Mouse (Mus musculus) right cerebral cortex, postnatal 36 days (tissue): ENCODE results near the gene Adtrp.

Experiments
- DNase-seq, 2 experiments: peaks; one replicate each; pipeline ENCODE4 v3.0.0; 2022; ENCODE audit warnings: low spot score in 2 of 2, mixed read lengths in 1 of 2

The Adtrp gene

DNA sequence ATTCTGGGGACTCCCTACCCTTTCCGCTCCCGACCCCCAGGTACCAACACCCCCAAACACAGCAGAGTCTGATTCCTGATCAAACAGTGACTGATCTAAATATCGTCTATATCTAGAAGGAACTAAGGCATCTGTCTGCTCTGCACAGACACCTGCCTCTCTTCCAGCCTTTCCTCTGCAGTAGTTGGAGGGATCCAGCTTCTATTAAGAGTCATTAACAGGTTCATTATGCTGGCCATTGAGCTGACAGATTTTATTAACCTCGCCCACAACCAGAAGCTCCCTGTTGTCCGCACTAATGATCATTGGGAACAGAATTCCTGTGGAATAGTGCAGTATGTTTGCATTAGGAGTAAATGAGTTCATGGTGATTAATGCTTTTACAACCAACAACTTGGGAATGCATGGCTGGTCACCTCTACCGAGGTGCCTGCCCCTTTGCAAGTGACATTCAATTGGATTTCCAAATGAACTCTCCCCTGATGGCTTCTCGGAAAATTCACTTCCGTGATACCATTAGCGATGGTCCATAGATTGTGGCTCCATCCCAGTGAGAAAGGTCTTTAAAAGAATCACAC is 67.8 kb downstream of the Adtrp start:
- DNase-seq: no peak

DNA sequence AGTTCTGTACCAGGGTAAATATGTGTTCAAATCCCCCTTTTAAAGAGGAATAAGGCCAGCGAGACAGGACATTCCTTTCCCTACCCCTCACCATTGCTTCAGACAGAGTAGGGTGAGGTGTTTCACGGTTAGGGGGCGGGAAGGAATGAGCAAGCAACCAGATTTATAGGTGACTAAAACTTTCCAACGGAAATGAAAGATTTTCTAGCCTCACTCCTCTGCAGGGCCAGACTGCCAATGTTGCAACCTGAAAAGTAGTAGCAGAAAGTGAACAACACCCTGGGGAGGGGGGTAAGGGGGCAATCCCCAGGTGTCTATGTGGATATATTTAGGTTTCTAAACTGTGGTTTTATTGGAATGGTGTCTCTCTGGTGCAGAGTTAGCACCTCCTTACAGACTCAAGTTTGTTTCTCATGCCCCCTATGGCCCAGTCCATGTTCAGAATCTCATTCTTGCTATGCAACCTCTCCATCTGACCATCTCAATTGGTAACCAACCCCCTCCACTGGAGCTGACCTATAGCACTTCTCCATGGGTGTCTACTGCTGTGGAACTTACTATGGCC is 73.6 kb downstream of the Adtrp start:
- no peak for DNase-seq

DNA sequence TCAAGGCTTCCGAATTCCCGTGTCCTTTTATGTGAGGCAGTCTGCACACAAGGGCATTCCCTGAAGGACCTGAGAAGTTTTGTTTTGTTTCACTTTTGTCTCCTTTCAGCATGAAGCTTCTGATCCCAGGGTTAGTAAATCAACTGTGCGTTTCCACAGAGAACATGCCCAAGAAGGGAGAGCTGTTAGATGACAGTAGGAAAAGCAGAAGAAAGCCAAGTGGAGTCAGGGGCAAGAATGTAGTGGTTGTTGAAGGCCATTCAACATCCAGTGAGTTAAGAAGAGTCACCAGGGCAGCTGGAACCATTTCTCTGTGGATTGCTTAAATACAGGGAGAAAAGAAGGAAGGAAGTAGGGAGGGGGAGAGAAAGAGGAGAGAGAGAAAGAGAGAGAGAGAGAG is 76.4 kb downstream of the Adtrp start:
- DNase-seq: no peak

DNA sequence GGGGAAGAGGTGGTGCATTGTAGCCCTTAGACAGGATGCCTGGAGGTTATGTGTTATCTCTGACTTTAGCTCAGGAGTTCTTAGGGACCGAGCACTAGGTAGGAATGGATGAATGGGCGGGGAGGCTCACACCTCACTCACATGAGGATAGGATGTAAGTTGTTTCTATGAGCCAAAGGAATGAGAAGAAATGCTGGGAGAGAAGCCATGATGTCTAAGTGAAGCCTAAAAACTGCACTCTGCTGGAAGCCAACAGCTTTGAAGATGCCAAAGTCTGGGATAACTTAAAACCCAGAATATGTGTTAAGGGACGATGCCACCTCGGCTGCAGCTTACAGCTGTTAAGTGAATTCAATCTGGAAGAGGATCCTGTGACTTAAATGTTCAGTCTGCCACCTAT is 79.5 kb downstream of the Adtrp start:
- no peak for DNase-seq

DNA sequence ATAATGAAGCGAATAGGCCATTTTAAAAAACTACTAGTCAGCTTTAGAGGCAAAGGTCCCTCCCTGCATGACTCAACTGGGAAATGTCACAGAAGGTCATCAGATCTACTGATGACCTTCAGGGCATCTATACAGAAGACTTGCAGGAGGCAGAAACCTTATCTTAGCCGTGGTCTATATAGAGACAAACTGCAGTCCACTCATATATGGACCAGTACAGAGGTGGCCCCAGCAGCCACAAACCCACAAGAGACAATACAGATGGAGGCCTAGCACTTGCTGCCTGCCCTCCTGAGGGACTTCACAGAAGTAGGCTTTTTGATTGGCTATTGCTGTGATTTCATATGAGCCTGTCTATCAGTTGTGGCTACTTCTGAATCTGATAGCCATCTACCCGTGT is 85.5 kb downstream of the Adtrp start:
- DNase-seq: no peak

DNA sequence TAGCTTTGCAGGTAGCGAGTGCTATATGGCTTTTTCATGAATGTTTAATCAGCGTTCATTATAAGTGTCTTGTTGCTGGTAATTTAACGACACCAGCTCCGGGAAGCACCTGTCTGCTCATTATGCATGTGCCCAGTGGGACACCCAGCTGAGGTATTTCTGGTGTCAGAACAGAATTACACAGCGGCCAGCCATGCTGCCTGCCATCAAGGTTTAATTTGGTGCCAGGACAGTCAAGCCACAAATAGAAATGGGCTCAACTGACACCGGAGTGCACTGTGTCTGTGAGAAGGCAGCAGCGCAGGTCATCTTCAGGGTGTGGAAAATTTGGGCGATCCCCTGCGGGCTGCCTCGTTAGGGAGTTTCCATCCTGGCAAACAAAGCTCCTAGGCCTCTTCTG is 87.0 kb downstream of the Adtrp start:
- DNase-seq: no peak

DNA sequence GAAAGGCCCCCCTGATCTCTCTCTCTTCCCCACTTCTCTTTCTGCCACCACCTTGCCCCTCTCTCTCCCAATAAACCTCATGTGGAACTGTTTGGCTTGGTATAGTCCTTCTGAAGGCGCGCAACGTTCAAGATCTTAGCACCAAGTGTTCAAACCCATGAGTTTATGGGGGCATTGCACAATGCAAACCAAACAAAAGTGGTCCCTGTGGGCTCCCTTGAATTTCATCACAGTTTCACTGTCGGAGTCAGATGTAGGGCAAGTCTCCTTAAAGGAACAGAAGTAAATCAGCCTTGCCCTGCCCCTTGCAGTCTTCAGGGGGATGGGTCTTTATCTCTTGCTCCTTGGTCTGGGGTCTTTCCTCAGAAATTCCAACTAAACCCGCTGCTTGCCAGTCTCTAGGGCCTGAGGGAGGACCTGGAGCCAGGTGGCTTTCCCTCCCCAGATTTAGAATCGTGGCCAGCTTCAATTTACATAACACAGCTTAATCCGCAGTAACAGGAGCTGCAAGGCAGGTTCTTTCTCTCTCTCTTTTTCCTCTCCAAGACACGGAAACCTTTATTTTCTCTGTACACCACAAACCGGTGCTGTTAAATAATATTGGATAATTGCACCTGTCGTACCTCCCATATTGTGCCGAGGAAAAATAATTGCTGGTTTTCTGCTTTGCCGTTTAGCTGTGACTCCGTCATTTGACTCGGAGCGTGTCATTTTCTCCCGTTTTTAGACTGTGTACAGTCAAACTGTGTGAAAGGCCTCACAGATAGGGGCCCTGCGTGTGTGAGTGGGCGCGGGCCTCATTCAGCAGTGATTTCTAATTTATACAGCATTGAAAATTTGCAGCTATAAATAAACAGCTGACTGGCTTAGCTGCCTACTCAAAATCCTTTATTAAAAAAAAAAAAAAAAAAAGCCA is 88.7 kb downstream of the Adtrp start:
- DNase-seq: peak; percentile 63 to 72

DNA sequence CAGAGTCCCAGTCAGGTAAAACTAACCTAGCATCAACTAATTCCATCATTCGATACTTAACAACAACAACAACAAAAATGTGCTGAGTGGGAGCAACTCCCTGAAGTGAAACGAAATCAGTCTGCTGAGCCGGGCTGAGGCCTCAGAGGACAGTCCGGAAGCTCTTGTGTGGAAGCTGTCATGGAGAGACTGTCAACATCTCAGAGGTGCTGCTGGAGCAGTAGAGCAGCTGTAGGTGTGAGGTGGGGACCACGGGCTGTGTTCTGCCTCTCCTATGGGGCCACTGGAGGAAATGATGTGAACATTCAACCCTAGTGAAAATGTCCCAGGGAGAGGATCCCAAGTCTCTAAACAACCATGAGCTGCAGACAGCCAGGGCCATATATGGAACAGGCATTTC is 94.4 kb downstream of the Adtrp start:
- no peak for DNase-seq

DNA sequence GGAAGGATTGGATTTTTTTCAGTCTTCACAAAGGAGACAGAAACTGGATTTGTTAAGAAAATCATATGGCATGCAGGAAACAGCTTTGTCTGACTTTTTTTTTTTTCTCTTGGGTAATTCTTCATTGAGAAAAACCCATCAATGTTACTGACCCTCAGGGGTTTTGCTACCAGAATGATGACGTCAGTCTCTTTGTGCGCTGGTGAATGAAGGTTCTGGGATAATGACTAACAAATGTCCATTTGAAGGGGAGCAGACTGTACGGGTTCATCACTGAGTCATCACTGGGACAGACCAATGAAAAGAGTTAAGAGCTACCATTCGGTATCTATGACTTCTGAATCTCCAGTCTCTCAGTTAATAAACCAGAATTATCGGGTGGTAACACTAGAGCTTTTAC is 97.0 kb downstream of the Adtrp start:
- DNase-seq: no peak

DNA sequence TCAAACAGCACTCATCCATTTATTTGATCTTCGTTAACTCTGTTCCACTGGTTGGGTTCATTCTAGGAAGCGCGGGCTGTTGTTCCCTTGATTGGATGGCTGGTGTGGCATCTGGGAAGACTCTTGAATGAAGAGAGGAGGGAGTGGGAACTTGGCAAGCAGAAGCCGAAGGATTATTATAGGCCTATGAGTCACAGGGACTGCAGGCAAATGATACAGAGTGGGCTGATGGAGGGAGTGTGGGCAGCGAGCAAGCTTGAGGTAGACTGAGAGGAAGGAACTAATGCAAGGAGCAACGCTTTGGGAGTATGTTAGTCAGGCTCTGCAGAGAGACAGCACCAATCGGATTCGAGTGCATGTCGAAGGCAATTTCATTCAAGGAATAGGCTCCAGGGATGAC is 98.6 kb downstream of the Adtrp start:
- peak; percentile 77 to 89 for DNase-seq

DNA sequence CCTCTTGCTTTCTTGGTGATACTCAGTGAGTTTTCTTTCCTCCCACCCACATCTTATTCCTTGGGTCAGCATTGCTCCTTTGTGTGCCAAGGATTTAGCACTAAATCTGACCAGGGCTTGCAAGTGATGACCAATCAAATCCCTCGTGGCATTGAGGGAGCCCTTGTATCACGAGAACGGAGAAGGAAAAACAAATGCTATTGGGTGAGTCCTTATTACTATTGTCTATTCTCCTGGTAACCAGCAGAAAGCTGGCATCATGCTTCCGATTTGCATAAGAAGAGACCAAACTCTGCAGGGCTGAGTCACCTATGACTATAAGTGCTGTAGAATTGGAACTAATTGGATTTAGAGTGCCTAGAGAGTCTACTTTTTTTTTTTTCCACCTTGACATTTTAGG is 99.8 kb downstream of the Adtrp start:
- DNase-seq: no peak

DNA sequence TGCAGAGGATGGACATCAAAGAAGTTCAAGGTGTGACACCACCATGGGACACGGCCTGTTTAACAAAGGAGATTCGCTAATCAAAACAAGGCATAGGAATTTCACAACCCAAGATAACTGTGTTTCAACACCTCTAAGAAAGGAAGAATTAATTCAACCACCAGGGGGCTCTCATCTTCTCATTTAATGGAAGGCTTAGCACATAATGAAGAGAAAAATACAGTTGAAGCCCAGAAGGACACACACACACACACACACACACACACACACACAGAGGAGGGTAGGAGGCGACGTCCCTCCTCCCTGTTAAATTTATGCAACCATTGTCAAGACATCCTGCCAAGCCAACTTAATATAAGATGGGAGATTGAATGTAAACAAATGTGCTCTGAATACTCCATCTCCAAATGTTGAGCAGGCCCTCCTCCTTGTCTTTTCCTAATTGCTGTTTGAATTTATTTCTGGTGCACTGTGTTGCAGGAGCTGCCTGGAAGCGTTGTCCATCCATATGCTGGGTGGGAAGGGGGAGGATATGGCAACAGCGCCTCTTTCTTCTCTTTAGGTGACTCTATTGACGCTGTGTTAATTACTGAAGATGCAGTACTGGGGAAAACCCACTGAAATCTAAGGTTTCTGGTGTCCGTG is 100.4 kb downstream of the Adtrp start:
- DNase-seq: peak; percentile 25 to 43

DNA sequence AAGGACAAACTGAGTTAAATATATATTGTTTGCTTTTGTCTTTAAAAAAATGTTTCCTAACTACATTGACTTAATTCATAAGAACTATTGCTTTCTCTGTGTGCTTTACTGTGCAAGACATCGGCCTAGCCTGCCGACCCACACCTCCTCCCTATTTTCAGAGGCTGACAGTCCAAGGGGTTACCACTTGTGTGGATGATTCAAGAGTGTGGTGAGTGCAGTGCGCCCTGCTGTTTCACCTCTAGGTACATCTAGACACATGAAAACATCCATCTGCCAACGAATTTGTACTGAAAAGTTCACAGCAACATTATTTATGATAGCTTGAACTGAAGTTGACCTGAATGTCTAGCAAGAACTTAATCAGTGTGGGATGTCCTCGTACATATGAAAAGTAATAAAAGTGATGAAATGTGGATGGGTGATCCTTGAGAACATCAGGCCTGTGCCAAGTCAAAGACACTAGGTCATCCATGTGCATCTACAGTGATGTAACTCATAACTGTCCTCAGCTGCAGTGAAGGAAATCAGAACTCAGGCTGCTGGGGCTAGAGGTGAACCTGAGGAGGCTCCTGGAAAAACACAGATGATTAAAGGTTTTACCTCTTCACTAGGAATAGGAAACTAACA is 106.9 kb downstream of the Adtrp start:
- no peak for DNase-seq

DNA sequence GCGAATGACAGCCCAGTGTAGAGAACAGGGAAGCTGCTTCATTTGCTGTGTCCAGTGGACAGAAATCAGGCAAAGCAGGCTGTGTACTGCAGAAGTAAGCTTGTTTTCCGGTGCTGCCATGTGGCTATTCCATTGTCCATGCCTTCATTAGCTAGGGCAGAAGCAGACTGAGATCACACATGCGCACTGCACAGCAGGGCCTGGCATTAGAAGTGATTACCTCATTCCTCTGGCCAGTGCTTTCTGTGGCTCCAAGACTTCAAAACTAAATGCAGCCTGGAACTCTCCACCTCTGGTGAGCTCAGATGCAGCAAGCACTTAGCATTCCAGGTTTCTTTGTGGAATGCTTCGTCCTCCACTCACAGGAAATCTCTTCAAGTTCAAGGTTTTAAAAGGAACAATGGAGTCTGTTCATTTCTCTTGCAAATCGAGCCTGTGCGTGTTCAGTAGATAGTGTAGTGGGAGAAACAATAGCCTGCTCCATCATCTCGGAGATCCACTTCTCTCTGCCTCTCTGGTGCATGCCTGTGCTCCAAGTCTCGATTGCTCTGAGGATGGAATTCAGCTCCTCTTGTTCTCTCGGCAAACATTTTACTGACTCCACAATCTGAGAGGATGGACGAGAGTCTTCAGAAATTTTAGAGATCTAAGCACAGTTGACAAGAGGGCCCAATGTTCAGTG is 109.7 kb downstream of the Adtrp start:
- no peak for DNase-seq

DNA sequence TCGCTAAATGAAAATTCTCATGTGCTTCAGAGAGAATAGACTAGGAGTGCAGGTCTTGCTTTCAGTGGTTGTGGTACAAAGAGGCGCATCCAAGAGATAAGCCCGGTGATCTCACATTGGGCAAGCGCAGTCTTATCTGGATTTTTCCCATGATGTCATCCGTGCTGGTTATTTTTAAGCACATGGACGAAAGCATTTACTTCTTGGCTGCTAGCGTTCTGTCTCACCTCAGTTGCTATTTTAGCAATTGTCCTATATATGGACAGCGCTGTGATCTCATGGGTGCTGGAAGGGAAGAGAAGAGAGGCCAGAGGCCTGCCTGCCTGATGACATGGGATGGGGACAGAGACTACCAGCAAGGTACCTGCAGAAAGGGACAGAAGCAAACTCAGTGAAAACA is 117.8 kb downstream of the Adtrp start:
- DNase-seq: no peak

DNA sequence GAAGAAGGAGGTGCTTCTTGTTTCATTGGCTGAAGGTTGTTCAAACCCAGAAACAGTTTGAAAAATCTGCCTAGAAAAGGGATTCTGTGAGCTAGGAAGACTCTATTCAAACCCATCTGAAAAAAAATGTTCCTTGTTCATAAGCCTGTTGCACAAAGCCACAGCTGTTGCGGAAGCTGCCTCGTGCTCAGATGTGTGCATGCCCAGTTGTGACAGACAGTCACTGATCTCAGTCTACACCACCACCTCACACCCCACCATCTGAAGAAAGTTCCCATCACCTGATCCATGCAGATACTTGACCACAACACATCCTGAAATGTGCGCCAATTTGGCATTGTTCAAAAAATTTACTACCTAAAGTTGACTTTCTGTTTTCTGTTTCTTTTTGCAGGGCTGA is 119.7 kb downstream of the Adtrp start:
- no peak for DNase-seq

DNA sequence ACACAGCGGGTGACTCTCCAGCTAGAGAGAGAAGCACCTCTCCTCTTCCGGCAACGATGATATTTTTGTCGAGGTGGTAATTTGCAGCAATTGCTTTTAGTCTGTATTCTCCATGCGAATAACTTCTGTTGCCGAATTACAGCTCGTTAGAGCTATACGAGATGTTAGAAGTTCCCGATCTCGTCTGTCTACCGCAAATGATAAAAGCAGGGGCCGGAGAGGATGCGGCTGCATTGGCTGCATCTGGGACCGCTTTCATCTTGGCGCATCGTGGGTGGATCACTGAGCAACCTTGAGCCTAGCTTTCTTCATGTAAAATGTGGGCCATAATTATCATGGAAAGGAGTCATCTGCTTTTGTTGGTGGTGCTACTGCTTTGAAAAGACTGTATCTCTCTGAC is 128.2 kb downstream of the Adtrp start:
- DNase-seq: peak in 1 of 2 experiments; percentile 30

DNA sequence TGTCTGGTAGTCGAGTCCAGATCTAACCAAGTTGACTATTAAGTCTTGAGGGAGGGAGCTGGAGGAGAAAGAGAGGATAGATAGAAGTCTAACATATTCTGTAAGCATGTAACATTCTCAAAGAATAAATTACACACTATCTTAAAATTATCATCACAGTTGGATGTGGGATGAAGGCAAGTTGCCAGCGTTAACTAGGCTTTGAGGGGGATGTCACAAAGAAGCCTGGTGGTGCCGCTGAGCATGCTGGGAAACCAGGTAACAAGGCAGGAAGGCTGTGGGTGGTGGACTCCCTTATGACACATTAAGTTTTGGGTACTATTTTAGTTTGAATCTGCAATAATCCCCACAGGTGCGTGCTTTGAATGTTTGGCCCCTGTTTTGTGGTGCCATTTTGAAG is 129.4 kb downstream of the Adtrp start:
- DNase-seq: peak; percentile 15 to 20
